Mouse (Mus musculus): ENCODE measurements around the gene Otub2. TPM values are rescaled to one million over a fixed set of nuclear protein-coding genes. Genes with fewer than 3 reads are reported as not detected.

Gene Otub2
- polyA plus RNA-seq, 1 experiment from 2014 or later, result 8.3 TPM

- Histone ChIP-seq H3K27ac (ENCODE audit: low read depth) (no peak overlapping the region), H3K36me3 (ENCODE audit: insufficient read depth) (peaks cover 16% of the 10 kb centered on the region), H3K9me3 (ENCODE audit: low read depth, low read length) (no peaks in the 10 kb centered on the region), H3K4me1 (ENCODE audit: insufficient read depth) (no peaks in the 10 kb centered on the region), H3K4me3 (ENCODE audit: low read depth, low read length) (peak overlapping the region; percentile 93), H3K4me2 (peak overlapping the region; percentile 68), H3K9ac (peak overlapping the region; percentile 78), H3K27me3 (ENCODE audit: insufficient read depth, low read length) (no peaks in the 10 kb centered on the region)
- DNase-seq, result no peak
- peak; percentile 25; the same call in 1 of the 2 replicates for ATAC-seq (ENCODE audit: insufficient read depth)
- TF ChIP-seq CTCF (IDR thresholded peaks at IDR 0.05; ENCODE audit: low read depth), result no peak
- 10% methylated on average over 33 of the region's 33 CpGs for WGBS
Measured at GRCm38 (mm10) chr12:103425016-103425728, 36.7 kb downstream of the Otub2 start.

GRCm38 (mm10) chr12:103425729-103426470 is 37.4 kb downstream of the Otub2 start, which contains the start of gene Ddx24:
TSS of gene Ddx24 (minus strand) at chr12:103425830.
- Histone ChIP-seq H3K9me3 (ENCODE audit: low read depth, low read length) (no peaks in the 10 kb centered on the region), H3K27me3 (ENCODE audit: insufficient read depth, low read length) (no peaks in the 10 kb centered on the region), H3K9ac (peak within 1 kb of the TSS; percentile 78), H3K4me1 (ENCODE audit: insufficient read depth) (no peaks in the 10 kb centered on the region), H3K4me3 (ENCODE audit: low read depth, low read length) (peak within 1 kb of the TSS; percentile 93), H3K27ac (ENCODE audit: low read depth) (0 out of 2 replicates have a peak within 1 kb of the TSS, but pooled peaks have one; percentile 18), H3K36me3 (ENCODE audit: insufficient read depth) (peaks cover 16% of the 10 kb centered on the region), H3K4me2 (peak within 1 kb of the TSS; percentile 68)
- peak; percentile 100 for ATAC-seq (ENCODE audit: insufficient read depth)
- WGBS, result under 1% methylated on average over 33 of the region's 33 CpGs
- DNase-seq, result peak; percentile 99
- peak; percentile 79 for TF ChIP-seq CTCF (IDR thresholded peaks at IDR 0.05; ENCODE audit: low read depth)

GRCm38 (mm10) chr12:103426710-103427109 is 38.2 kb downstream of the Otub2 start:
- Histone ChIP-seq H3K4me3 (ENCODE audit: low read depth, low read length) (no peak overlapping the region), H3K4me2 (no peak overlapping the region), H3K9me3 (ENCODE audit: low read depth, low read length) (no peaks in the 10 kb centered on the region), H3K27me3 (ENCODE audit: insufficient read depth, low read length) (no peaks in the 10 kb centered on the region), H3K9ac (no peak overlapping the region), H3K27ac (ENCODE audit: low read depth) (no peak overlapping the region), H3K4me1 (ENCODE audit: insufficient read depth) (no peaks in the 10 kb centered on the region), H3K36me3 (ENCODE audit: insufficient read depth) (peaks cover 14% of the 10 kb centered on the region)
- TF ChIP-seq CTCF (IDR thresholded peaks at IDR 0.05; ENCODE audit: low read depth), result peak; percentile 33
- no peak for DNase-seq
- no peak for ATAC-seq (ENCODE audit: insufficient read depth)
- WGBS, result 88% methylated on average over 7 of the region's 7 CpGs

- 81% methylated on average over 2 of the region's 2 CpGs for WGBS
- no peak for DNase-seq
- Histone ChIP-seq H3K4me1 (ENCODE audit: insufficient read depth) (no peaks in the 10 kb centered on the region), H3K4me2 (no peak overlapping the region), H3K27me3 (ENCODE audit: insufficient read depth, low read length) (no peaks in the 10 kb centered on the region), H3K9ac (no peak overlapping the region), H3K4me3 (ENCODE audit: low read depth, low read length) (no peak overlapping the region), H3K27ac (ENCODE audit: low read depth) (no peak overlapping the region), H3K9me3 (ENCODE audit: low read depth, low read length) (no peaks in the 10 kb centered on the region), H3K36me3 (ENCODE audit: insufficient read depth) (no peaks in the 10 kb centered on the region)
- TF ChIP-seq CTCF (IDR thresholded peaks at IDR 0.05; ENCODE audit: low read depth), result no peak
- ATAC-seq (ENCODE audit: insufficient read depth), result no peak
Measured at GRCm38 (mm10) chr12:103433430-103433829, 44.9 kb downstream of the Otub2 start.

- DNase-seq, result peak; percentile 75
- peak within 1 kb of the TSS; percentile 34 for H3K27ac ChIP-seq (ENCODE audit: low read depth)
Measured at GRCm38 (mm10) chr12:103433986-103434731, 45.7 kb downstream of the Otub2 start, which contains the start of gene Ifi27. TSS of gene Ifi27 (plus strand) at chr12:103434211.

GRCm38 (mm10) chr12:103434861-103435260 is 46.4 kb downstream of the Otub2 start:
- H3K4me3 ChIP-seq (ENCODE audit: low read depth, low read length), result peak overlapping the region; percentile 19
- no peaks in the 10 kb centered on the region for H3K36me3 ChIP-seq (ENCODE audit: insufficient read depth)
- H3K9ac ChIP-seq, result no peak overlapping the region
- H3K4me2 ChIP-seq, result peak overlapping the region; percentile 46
- ATAC-seq (ENCODE audit: insufficient read depth), result no peak
- DNase-seq, result no peak
- no peaks in the 10 kb centered on the region for H3K27me3 ChIP-seq (ENCODE audit: insufficient read depth, low read length)
- H3K4me1 ChIP-seq (ENCODE audit: insufficient read depth), result no peaks in the 10 kb centered on the region
- TF ChIP-seq CTCF (IDR thresholded peaks at IDR 0.05; ENCODE audit: low read depth), result no peak
- no peaks in the 10 kb centered on the region for H3K9me3 ChIP-seq (ENCODE audit: low read depth, low read length)
- no peak overlapping the region for H3K27ac ChIP-seq (ENCODE audit: low read depth)

More at GRCm38 (mm10) chr12:103433986-103434731, 45.7 kb downstream of the Otub2 start, which contains the start of gene Ifi27:
- no peak for TF ChIP-seq CTCF (IDR thresholded peaks at IDR 0.05; ENCODE audit: low read depth)
- Histone ChIP-seq H3K9me3 (ENCODE audit: low read depth, low read length) (no peaks in the 10 kb centered on the region), H3K4me2 (peak within 1 kb of the TSS; percentile 46), H3K27me3 (ENCODE audit: insufficient read depth, low read length) (no peaks in the 10 kb centered on the region), H3K4me1 (ENCODE audit: insufficient read depth) (no peaks in the 10 kb centered on the region), H3K4me3 (ENCODE audit: low read depth, low read length) (peak within 1 kb of the TSS; percentile 19), H3K36me3 (ENCODE audit: insufficient read depth) (no peaks in the 10 kb centered on the region), H3K9ac (no peak within 1 kb of the TSS)
- 45% methylated on average over 8 of the region's 8 CpGs for WGBS
- ATAC-seq (ENCODE audit: insufficient read depth), result peak; percentile 97
